17 mouse cellular contexts compared by ENCODE assay signal in the genomic region with DNA sequence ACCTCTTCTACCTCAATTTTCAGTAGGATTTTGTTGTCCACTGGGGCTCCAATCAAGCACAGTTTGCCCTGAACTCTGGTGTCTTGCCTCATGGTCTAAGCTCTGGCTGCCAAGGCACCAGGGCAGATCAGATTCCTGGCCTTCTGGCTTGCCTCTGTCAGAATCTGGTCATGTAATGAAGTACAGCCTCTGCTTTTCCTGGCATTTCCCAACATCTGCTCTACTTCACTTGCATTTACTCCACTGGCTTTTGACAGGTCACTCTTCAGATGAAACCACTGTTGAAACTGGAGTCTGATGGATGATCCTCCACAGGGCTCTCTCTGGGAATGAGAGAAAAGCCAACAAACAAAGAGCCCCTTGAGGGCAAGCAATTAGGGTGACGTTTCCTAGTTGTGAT.
A peak's percentile ranks its signal among the peaks of the same experiment; 100 is the strongest.
DNase-seq lines count a peak whose midpoint lies in the region; ATAC-seq lines count a peak whose summit lies in the region.
"Had no signal": no experiment of that assay in that cellular context is flagged by ENCODE, and none has a peak within 500 bp of the region (broad histone marks: within the 10 kb centered on the region; RNA-seq: fewer than 3 reads in every experiment).

No protein-coding gene starts in this region.

- no peak overlapping the region for H3K4me3 ChIP-seq in kidney, embryonic 15.5 days (replicated peaks)
- H3K4me3 ChIP-seq in brown adipose tissue, adult 24 weeks (ENCODE audit: insufficient read depth, low read depth, low read length), result no peak overlapping the region
- H3K4me3 ChIP-seq: forebrain, embryonic 10.5 days; hindbrain, embryonic 15.5 days; layer of hippocampus, adult 2 months; limb, embryonic 10.5 days had no signal

- WGBS in kidney, embryonic 15.5 days, result 4% methylated on average over 1 of the region's 1 CpGs

- ATAC-seq in kidney, embryonic 15.5 days (replicated peaks; ENCODE audit: low FRiP score), result peak; percentile 86
- ATAC-seq: liver, postnatal 0 days; midbrain, embryonic 16.5 days had no signal

- H3K9ac ChIP-seq in kidney, embryonic 15.5 days, result no peak overlapping the region
- H3K9ac ChIP-seq: hindbrain, embryonic 15.5 days; liver, postnatal 0 days had no signal

- no peaks in the 10 kb centered on the region for H3K27me3 ChIP-seq in kidney, embryonic 15.5 days
- H3K27me3 ChIP-seq: CH12.LX; hindbrain, embryonic 15.5 days had no signal

- H3K27ac ChIP-seq in kidney, embryonic 15.5 days, result no peak overlapping the region
- H3K27ac ChIP-seq in brown adipose tissue, adult 24 weeks (replicated peaks; ENCODE audit: low read depth, low read length), result peak overlapping the region; percentile 82
- H3K27ac ChIP-seq: forebrain, embryonic 10.5 days; hindbrain, embryonic 15.5 days; layer of hippocampus, adult 2 months; limb, embryonic 10.5 days had no signal

- no peaks in the 10 kb centered on the region for H3K4me1 ChIP-seq in kidney, embryonic 15.5 days
- no peaks in the 10 kb centered on the region; the same call in 1 of the 2 replicates for H3K4me1 ChIP-seq in brown adipose tissue, adult 24 weeks (ENCODE audit: control insufficient read depth, insufficient read depth, insufficient read length, low read length)
- H3K4me1 ChIP-seq: forebrain, embryonic 10.5 days; hindbrain, embryonic 15.5 days; limb, embryonic 10.5 days had no signal

- no peaks in the 10 kb centered on the region for H3K9me3 ChIP-seq in kidney, embryonic 15.5 days (replicated peaks)
- H3K9me3 ChIP-seq: forebrain, embryonic 10.5 days; hindbrain, embryonic 15.5 days; limb, embryonic 10.5 days had no signal

- no peaks in the 10 kb centered on the region for H3K36me3 ChIP-seq in kidney, embryonic 15.5 days
- H3K36me3 ChIP-seq: forebrain, embryonic 10.5 days; hindbrain, embryonic 15.5 days; limb, embryonic 10.5 days had no signal

- no peak overlapping the region for H3K4me2 ChIP-seq in kidney, embryonic 15.5 days
- H3K4me2 ChIP-seq: hindbrain, embryonic 15.5 days had no signal

- no peak for DNase-seq in kidney, postnatal 36 days
- peak; percentile 4 for DNase-seq in embryo, embryonic 11.5 days (ENCODE audit: low read depth, low spot score)
- DNase-seq in lung, postnatal 10 days, result peak; percentile 3
- no peak for DNase-seq in layer of hippocampus, postnatal 14 days (ENCODE audit: low spot score in 2 of 2)
- no peak for DNase-seq in layer of hippocampus, adult 11-12 months (ENCODE audit: low spot score)
- DNase-seq in spleen, postnatal 10 days (ENCODE audit: low spot score in 2 of 2), result no peak
- DNase-seq: cerebellum, adult 9-10 months; liver, postnatal 0 days; right cerebral cortex, postnatal 4 days had no signal

Comparison
In these comparisons a context has a peak if more than half of its experiments do, and no peak if none do; other contexts are left out.
1. DNase-seq: peak in embryo, embryonic 11.5 days (single experiment) and lung, postnatal 10 days (single experiment); none in kidney, postnatal 36 days (0 of 2), layer of hippocampus, postnatal 14 days (0 of 2), layer of hippocampus, adult 11-12 months (single experiment) and spleen, postnatal 10 days (0 of 2).